Mouse (Mus musculus): ENCODE measurements around the gene Arhgef17. TPM values are rescaled to one million over a fixed set of nuclear protein-coding genes. Genes with fewer than 3 reads are reported as not detected.

Arhgef17 gene
- polyA plus RNA-seq, 1 experiment from 2014 or later: 6.5 TPM

DNA sequence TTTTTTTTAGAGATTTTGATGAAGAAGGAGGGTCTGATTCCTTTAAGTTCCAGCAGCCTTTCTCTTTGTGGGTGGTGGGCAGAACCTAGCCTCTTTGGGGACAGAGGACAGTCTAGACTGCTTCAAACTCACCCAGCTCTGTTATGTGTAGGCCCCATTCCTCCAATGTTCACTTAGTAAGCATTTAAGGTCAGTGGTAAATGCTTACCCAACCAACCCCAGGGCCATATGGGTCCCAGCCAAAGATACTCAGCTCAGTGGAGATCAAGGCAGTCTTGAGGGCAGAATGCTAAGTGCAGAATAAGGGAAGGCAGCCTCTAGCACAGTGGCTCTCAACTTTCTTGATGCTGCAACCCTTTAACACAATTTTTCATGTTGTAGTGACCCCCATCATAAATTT, 1.6 kb upstream of the Arhgef17 start:
- no peak for DNase-seq (ENCODE audit: extremely low spot score, low spot score)
- H3K4me1 ChIP-seq: peaks cover 52% of the 10 kb centered on the region
- H3K4me3 ChIP-seq: no peak overlapping the region
- H3K9me3 ChIP-seq: no peaks in the 10 kb centered on the region
- H3K27me3 ChIP-seq (ENCODE audit: poor library complexity, severe bottlenecking): peaks cover 34% of the 10 kb centered on the region
- peaks cover 16% of the 10 kb centered on the region for H3K36me3 ChIP-seq (replicated peaks)
- no peak overlapping the region for H3K27ac ChIP-seq

DNA sequence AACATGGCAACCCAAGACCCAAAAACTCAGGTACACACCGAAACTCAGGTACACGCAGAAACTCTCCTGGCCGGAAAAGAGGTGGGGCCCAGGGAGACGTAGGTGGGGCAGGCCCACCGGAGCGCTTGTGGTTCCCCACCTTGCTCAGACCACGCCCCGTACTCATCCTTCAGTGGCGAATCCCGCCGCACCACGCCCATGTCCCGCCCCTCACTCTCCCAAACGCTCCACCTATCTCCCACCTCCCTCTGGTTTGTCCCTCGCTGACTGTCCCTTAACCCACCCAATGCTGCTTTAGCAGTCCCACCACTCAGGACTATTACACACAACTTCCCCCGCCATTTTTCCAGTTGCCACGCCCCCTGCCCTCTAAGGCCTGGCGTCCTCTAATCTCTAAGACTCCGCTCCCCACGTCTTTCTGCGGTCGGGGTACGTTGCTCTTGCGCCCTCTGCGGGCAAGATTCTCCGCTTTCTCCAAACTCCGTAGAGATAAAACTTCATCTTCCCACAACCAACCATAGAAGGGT, 637 bp upstream of the Arhgef17 start:
- H3K27ac ChIP-seq: peak overlapping the region; percentile 98
- H3K27me3 ChIP-seq (ENCODE audit: poor library complexity, severe bottlenecking): peaks cover 34% of the 10 kb centered on the region
- peaks cover 57% of the 10 kb centered on the region for H3K4me1 ChIP-seq
- H3K4me3 ChIP-seq: peak overlapping the region; percentile 84
- H3K36me3 ChIP-seq (replicated peaks): peaks cover 22% of the 10 kb centered on the region
- no peaks in the 10 kb centered on the region for H3K9me3 ChIP-seq
- WGBS: under 1% methylated on average over 27 of the region's 27 CpGs
- peak; percentile 92 for DNase-seq (ENCODE audit: extremely low spot score, low spot score)

DNA sequence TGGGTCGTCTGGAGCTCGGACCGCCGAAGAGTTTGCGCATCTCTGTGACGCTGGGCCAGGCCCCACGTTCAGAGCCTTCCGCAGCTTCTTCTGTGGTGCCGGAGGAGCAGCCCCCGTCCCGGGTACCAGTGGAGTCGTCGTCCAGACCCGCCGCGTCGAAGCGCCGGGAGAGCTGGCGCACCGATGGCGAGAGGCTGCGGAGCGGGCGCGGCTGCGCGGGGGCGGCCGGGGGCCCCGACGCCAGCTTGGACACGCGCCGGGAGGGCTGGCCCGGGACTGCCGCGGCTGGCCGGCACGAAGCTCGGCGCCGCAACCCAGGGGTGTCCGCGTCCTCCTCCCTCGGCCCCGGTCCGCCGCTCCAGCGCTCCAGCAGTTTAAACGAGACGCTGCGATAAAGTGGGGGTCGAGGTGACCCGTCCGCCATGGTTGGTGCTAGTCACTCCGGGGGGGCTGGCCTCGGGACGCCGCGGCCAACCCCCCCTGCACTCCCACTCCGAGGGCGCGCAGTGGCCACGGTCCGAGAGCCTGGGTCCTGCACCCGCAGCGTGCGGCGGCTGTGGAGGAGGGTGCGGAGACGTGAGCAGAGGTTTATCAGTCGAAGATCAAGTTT, 486 bp downstream of the Arhgef17 start:
- peaks cover 34% of the 10 kb centered on the region for H3K27me3 ChIP-seq (ENCODE audit: poor library complexity, severe bottlenecking)
- peaks cover 32% of the 10 kb centered on the region for H3K36me3 ChIP-seq (replicated peaks)
- under 1% methylated on average over 73 of the region's 73 CpGs for WGBS
- peak overlapping the region; percentile 98 for H3K27ac ChIP-seq
- H3K4me3 ChIP-seq: peak overlapping the region; percentile 84
- H3K4me1 ChIP-seq: peaks cover 68% of the 10 kb centered on the region
- no peaks in the 10 kb centered on the region for H3K9me3 ChIP-seq
- DNase-seq (ENCODE audit: extremely low spot score, low spot score): no peak

DNA sequence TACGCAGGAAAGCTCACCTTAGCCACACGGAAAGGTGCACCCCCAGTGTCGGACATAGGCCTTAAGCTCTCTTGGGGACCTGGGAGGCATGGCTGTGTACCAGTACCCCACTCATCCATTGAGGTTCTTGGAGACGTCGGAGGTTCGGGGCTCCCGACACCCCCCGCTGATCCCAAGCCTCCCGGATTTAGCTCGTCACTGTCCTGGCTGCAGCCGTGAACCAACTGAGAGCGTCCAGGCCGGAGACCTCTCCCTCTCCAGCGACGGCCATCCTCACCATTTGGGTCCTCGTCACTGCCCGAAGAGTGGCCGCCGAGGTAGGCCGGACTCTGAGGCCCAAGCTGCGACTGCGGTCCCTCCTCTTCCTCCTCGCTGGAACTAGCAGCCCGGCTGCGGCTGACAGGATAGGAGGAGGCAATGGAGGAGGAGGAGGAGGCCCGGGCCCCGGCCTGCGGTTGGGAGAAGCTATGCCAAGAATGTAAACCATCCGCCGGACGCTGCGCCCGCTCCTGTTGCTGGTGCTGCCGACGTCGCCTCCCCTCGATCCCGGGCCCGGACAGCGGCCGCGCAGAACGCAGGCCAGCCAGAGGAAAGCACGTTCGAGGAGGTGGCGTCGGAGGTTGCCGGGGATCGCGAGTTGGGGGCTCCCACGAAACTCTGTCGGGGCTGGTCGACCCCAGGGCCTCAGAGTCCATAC, 1.1 kb downstream of the Arhgef17 start:
- peak overlapping the region; percentile 84 for H3K4me3 ChIP-seq
- H3K9me3 ChIP-seq: no peaks in the 10 kb centered on the region
- H3K4me1 ChIP-seq: peaks cover 74% of the 10 kb centered on the region
- H3K27me3 ChIP-seq (ENCODE audit: poor library complexity, severe bottlenecking): peaks cover 34% of the 10 kb centered on the region
- 2% methylated on average over 53 of the region's 53 CpGs for WGBS
- H3K36me3 ChIP-seq (replicated peaks): peaks cover 39% of the 10 kb centered on the region
- H3K27ac ChIP-seq: peak overlapping the region; percentile 98
- DNase-seq (ENCODE audit: extremely low spot score, low spot score): peak; percentile 77

DNA sequence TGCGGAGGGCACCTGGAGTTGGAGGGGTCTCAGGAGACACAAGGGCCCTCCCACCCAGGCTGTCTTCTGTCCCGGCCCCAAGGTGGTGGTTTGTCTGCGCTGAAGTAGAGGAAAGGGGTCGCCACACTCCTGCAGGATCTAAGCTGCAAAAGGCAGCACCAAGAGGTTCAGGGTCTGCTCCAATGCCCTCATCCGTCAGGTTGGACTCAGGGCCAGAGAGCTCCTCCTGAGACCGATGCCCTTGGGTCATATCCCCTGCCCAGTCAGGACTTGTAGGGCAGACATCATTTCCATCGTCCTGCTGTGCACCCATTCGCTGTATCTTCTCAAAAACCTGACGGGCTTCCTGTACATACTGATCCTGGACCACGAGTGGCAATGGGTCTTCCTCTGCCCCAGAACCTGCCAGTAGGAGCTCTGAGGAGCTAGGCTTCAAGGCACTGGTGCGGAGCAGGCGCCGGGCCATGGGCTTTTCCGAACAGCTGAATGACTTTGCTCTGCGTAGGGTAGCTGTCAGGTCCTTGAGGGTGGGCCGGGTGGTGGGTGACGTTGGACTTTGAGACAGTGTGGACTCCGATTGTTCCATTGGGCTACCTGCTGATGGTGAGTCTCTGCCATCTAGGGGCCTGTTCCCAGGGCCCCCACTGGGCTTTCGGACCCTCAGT, 2.1 kb downstream of the Arhgef17 start:
- H3K4me3 ChIP-seq: peak overlapping the region; percentile 84

DNA sequence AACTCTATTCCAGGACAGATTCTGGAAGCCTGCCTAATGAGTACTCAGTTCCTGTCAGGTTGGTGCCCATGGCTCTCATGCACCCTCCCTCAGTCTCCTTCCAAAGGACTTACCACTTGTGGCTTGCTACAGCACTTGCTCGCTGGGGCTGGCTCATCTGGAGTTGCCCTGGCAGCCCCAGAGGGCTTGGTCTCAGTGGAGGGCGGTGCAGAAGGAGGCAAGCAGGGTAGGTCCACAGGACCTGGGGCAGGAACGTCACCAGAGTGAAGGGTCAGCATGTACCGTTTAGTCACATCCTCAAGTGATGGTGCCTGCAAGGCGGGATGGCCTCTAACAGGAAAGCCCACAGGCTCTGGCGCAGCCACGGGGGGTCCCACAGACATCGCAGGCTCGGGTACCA, 3.5 kb downstream of the Arhgef17 start:
- Histone ChIP-seq H3K4me1 (peaks cover 97% of the 10 kb centered on the region), H3K27ac (peak overlapping the region; percentile 75; the same call in 1 of the 2 replicates), H3K4me3 (peak overlapping the region; percentile 84), H3K9me3 (no peaks in the 10 kb centered on the region), H3K36me3 (replicated peaks) (peaks cover 62% of the 10 kb centered on the region), H3K27me3 (ENCODE audit: poor library complexity, severe bottlenecking) (peaks cover 21% of the 10 kb centered on the region)
- WGBS: 62% methylated on average over 9 of the region's 9 CpGs
- no peak for DNase-seq (ENCODE audit: extremely low spot score, low spot score)

More for the DNA sequence above, 2.1 kb downstream of the Arhgef17 start:
- H3K27me3 ChIP-seq (ENCODE audit: poor library complexity, severe bottlenecking): peaks cover 34% of the 10 kb centered on the region
- H3K9me3 ChIP-seq: no peaks in the 10 kb centered on the region
- peaks cover 84% of the 10 kb centered on the region for H3K4me1 ChIP-seq
- WGBS: 81% methylated on average over 19 of the region's 19 CpGs
- DNase-seq (ENCODE audit: extremely low spot score, low spot score): no peak
- H3K36me3 ChIP-seq (replicated peaks): peaks cover 49% of the 10 kb centered on the region
- peak overlapping the region; percentile 98; the same call in 1 of the 2 replicates for H3K27ac ChIP-seq

DNA sequence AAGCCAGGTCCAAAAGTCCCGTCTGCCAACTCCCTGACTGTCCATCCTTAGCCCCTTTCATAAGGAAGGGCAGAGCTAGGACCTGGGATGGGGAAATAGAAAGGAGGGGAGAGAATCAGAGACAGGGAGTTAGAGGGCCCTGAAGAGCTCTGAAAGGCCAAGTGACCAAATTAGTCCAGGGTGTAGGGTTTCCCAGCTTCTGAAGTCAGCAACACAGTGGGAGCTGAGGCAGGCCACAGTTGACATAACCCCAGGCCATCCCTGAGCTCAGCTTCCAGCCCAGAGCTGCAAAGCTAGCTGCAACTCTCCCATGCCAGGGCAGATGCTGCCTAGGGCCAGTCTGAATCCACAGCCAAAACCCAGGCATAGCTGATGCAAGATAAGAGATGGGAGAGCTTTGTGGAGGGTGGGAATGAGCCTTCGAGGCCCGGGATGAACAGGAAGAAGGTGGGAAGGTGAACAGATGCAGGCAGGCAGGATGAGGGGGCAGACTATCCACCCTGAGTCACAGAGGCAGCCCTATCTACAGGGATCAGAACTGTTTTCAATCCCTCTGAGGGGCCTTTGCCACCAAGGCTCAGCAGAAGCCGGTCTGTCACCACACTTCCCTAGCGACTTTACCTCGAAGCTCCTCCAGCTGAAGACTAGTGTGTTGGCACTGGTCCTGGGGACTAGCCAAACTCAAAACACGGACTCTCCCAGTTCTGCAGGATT, 4.5 kb downstream of the Arhgef17 start:
- Histone ChIP-seq H3K27me3 (ENCODE audit: poor library complexity, severe bottlenecking) (peaks cover 21% of the 10 kb centered on the region), H3K4me1 (peaks cover 98% of the 10 kb centered on the region), H3K36me3 (replicated peaks) (peaks cover 72% of the 10 kb centered on the region), H3K4me3 (peak overlapping the region; percentile 84), H3K9me3 (no peaks in the 10 kb centered on the region), H3K27ac (peak overlapping the region; percentile 75)
- whole genome bisulfite sequencing: 33% methylated on average over 7 of the region's 7 CpGs
- no peak for DNase-seq (ENCODE audit: extremely low spot score, low spot score)

DNA sequence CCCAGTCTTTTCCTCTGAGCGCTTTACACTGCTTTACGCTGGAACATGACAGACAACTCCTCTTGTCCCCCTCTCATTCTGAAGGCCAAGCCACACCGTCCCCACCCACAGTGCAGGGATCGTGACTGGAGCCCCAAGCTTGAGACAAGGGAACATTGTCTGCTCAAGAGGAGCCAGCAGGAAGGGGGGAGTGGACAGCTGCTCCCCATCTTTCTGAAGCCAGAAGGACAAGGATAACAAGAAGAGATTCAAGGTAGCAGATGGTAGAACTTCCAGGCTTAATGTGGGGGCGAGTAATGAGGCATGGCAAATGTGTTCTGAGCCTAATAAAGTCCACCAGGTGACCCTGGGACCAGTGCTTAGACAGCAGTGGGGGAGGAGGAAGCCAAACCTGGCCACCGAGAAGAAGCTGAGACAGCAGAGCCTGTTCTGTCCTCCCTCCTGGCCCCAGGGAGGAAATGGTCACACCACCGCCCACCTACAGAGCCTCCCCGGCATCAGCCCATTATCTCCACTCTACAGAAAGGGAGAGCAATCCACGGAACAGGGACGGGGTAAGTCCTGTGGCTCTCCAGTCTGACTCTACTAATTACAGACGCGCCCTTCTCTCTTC, 5.5 kb downstream of the Arhgef17 start:
- Histone ChIP-seq H3K27me3 (ENCODE audit: poor library complexity, severe bottlenecking) (peaks cover 21% of the 10 kb centered on the region), H3K4me3 (peak overlapping the region; percentile 84), H3K4me1 (peaks cover 97% of the 10 kb centered on the region), H3K9me3 (no peaks in the 10 kb centered on the region), H3K27ac (peak overlapping the region; percentile 75), H3K36me3 (replicated peaks) (peaks cover 82% of the 10 kb centered on the region)
- WGBS: 32% methylated on average over 12 of the region's 12 CpGs
- DNase-seq (ENCODE audit: extremely low spot score, low spot score): no peak

DNA sequence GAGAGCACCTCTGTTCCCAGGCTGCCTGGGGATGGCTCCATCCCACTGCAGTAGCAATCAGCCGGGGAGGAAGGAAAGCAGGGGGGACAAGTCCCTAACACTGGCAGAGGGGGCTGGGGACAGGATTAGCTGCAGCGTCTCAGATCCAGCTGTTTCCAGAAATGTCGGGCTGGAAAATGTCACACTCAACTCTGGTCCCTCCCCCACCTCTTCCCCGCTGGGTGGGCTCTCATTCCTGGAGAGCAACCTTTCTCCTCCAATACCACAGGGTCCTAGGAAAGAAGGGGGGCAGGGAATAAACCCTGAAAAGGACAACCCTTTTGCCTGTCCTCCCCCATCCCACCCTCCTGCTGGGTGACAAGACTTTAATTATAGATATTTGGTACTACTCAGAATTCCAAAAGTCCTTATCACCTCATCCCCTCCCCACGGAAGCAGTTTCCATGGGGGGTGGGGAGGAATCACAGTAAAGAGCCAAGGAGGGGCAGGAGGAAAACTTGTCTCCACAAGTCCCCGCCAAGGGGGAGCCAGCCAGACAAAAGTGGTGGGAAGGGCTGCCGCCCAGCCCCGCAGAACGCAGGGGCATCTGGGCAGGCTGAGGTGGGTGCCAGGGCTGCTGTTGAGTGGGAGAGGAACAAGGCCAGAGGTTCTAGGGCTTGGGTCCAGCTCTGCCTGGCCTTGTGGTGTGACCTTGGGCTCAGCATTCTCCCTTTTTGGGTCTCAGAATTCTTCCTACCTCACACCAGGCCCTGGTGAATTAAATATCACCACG, 7.0 kb downstream of the Arhgef17 start:
- peak overlapping the region; percentile 84 for H3K4me3 ChIP-seq

DNA sequence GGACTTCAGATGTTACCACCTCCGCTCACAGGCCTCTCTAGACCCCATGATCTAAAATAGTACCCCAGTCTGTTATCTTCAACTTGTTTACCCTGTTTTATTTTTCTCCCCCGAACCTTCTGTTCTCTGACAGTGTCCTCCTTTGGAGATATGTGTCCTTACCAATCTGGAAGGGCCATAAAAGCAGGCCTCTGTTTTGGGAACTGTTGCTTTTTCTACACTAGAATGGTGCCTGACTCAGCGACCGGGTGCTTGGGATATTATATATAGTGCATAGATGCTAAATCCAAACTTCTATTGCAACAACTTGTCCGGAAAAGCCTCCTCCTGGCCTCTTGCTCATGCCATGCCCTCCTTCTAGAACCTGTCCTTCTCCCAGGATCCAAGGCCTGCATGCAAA, 7.7 kb downstream of the Arhgef17 start:
- Histone ChIP-seq H3K9me3 (no peaks in the 10 kb centered on the region), H3K4me3 (peak overlapping the region; percentile 84; the same call in 1 of the 2 replicates), H3K27ac (peak overlapping the region; percentile 70), H3K27me3 (ENCODE audit: poor library complexity, severe bottlenecking) (0 out of 2 replicates have a peak, but pooled peaks cover 3% of the 10 kb centered on the region), H3K4me1 (peaks cover 90% of the 10 kb centered on the region), H3K36me3 (replicated peaks) (peaks cover 95% of the 10 kb centered on the region)
- DNase-seq (ENCODE audit: extremely low spot score, low spot score): no peak
- WGBS: 92% methylated on average over 5 of the region's 5 CpGs

More for the DNA sequence above, 7.0 kb downstream of the Arhgef17 start:
- H3K27me3 ChIP-seq (ENCODE audit: poor library complexity, severe bottlenecking): peaks cover 8% of the 10 kb centered on the region
- H3K9me3 ChIP-seq: no peaks in the 10 kb centered on the region
- H3K27ac ChIP-seq: peak overlapping the region; percentile 70
- peaks cover 95% of the 10 kb centered on the region for H3K36me3 ChIP-seq (replicated peaks)
- H3K4me1 ChIP-seq: peaks cover 90% of the 10 kb centered on the region
- DNase-seq (ENCODE audit: extremely low spot score, low spot score): no peak
- WGBS: 23% methylated on average over 10 of the region's 10 CpGs

DNA sequence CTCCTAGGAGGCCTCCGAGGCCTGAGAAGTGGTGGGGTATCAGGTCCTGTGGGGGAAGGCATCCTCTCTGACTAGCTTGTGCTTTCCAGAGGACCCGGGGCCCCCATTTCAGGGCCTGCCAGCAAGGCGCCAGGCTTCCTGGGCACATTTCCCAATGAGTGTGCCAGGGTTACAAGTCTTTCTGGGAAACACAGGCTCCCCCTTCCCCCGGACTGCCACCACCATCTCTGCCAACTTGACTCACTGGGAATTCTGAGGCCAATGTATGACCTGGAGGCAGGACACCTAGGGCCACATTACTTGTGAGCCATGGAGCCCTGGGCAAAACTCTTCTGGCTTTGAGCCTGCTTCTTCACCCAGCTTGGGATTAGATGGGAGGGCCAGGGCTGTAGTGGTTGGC, 9.0 kb downstream of the Arhgef17 start:
- H3K36me3 ChIP-seq (replicated peaks): peaks cover 95% of the 10 kb centered on the region
- no peaks in the 10 kb centered on the region for H3K9me3 ChIP-seq
- no peaks in the 10 kb centered on the region for H3K27me3 ChIP-seq (ENCODE audit: poor library complexity, severe bottlenecking)
- peaks cover 90% of the 10 kb centered on the region for H3K4me1 ChIP-seq
- 89% methylated on average over 4 of the region's 4 CpGs for WGBS
- H3K4me3 ChIP-seq: no peak overlapping the region
- no peak for DNase-seq (ENCODE audit: extremely low spot score, low spot score)
- H3K27ac ChIP-seq: peak overlapping the region; percentile 44

Measured in forebrain, embryonic 10.5 days (tissue).